Mouse (Mus musculus): ENCODE measurements around the gene Cnot8. TPM values are rescaled to one million over a fixed set of nuclear protein-coding genes. Genes with fewer than 3 reads are reported as not detected.
"Not testable (repeated sequence)": the region's sequence is repeated elsewhere in the genome, so short reads cannot be mapped to it uniquely, and the experiment has no call there.

Cnot8 gene
- polyA plus RNA-seq, 1 experiment from 2014 or later: 93.5 TPM

- Histone ChIP-seq H3K4me2 (replicated peaks; ENCODE audit: low read depth, low read length) (peak within 1 kb of the TSS; percentile 50), H3K4me1 (ENCODE audit: insufficient read depth, low read length) (peaks cover 15% of the 10 kb centered on the region), H3K9me3 (ENCODE audit: low read length) (no peaks in the 10 kb centered on the region), H3K4me3 (ENCODE audit: low read length) (peak within 1 kb of the TSS; percentile 25), H3K9ac (replicated peaks; ENCODE audit: low read length) (peak within 1 kb of the TSS; percentile 42; the same call in 1 of the 2 replicates), H3K27me3 (ENCODE audit: insufficient read depth, low read length) (no peaks in the 10 kb centered on the region), H3K27ac (ENCODE audit: low read length) (no peak within 1 kb of the TSS), H3K36me3 (ENCODE audit: insufficient read depth, low read length) (no peaks in the 10 kb centered on the region)
- 15% methylated on average over 12 of the region's 12 CpGs for WGBS
- ATAC-seq (ENCODE audit: low FRiP score, low TSS enrichment): peak; percentile 79
Measured at GRCm38 (mm10) chr11:58093021-58093528, 10.9 kb upstream of the Cnot8 start, which contains the start of gene Gm12248. Gene Gm12248 (minus strand): TSS chr11:58093134.

GRCm38 (mm10) chr11:58094766-58095165 is 9.2 kb upstream of the Cnot8 start:
- H3K9me3 ChIP-seq (ENCODE audit: low read length): no peaks in the 10 kb centered on the region
- peaks cover 15% of the 10 kb centered on the region for H3K4me1 ChIP-seq (ENCODE audit: insufficient read depth, low read length)
- 88% methylated on average over 4 of the region's 4 CpGs for WGBS
- no peak overlapping the region for H3K9ac ChIP-seq (replicated peaks; ENCODE audit: low read length)
- peaks cover 4% of the 10 kb centered on the region; the same call in 1 of the 2 replicates for H3K27me3 ChIP-seq (ENCODE audit: insufficient read depth, low read length)
- no peak for ATAC-seq (ENCODE audit: low FRiP score, low TSS enrichment)
- no peak overlapping the region for H3K4me3 ChIP-seq (ENCODE audit: low read length)
- no peak overlapping the region for H3K27ac ChIP-seq (ENCODE audit: low read length)
- no peak overlapping the region for H3K4me2 ChIP-seq (replicated peaks; ENCODE audit: low read depth, low read length)
- no peaks in the 10 kb centered on the region for H3K36me3 ChIP-seq (ENCODE audit: insufficient read depth, low read length)

DNA sequence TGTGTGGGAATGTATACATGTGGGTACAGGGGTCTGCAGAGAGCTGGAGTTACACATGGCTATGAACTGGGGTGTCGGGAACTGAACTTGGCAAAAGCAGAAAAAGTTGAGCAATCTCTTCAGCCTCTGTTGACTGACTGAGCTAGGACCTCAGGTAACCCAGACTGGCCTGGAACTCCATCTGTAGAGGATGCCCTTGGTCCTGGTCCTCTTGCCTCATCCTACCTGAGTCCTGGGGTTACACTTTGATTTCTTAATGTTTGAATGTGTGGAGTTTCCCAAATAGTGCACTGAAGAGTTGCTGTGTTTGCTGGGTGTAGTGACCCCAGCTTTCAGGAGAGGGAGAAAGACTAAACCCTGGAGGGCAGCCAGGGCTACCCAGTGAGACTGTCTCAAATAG is 8.4 kb upstream of the Cnot8 start:
- no peak for ATAC-seq (ENCODE audit: low FRiP score, low TSS enrichment)
- Histone ChIP-seq H3K27ac (ENCODE audit: low read length) (no peak overlapping the region), H3K9ac (replicated peaks; ENCODE audit: low read length) (no peak overlapping the region), H3K4me2 (replicated peaks; ENCODE audit: low read depth, low read length) (no peak overlapping the region), H3K36me3 (ENCODE audit: insufficient read depth, low read length) (no peaks in the 10 kb centered on the region), H3K4me1 (ENCODE audit: insufficient read depth, low read length) (peaks cover 15% of the 10 kb centered on the region), H3K4me3 (ENCODE audit: low read length) (no peak overlapping the region), H3K9me3 (ENCODE audit: low read length) (no peaks in the 10 kb centered on the region), H3K27me3 (ENCODE audit: insufficient read depth, low read length) (peaks cover 4% of the 10 kb centered on the region; the same call in 1 of the 2 replicates)
- WGBS: 89% methylated on average over 1 of the region's 1 CpGs

GRCm38 (mm10) chr11:58096160-58096559 is 7.8 kb upstream of the Cnot8 start:
- ATAC-seq (ENCODE audit: low FRiP score, low TSS enrichment): no peak
- Histone ChIP-seq H3K9ac (replicated peaks; ENCODE audit: low read length) (no peak overlapping the region), H3K36me3 (ENCODE audit: insufficient read depth, low read length) (no peaks in the 10 kb centered on the region), H3K4me2 (replicated peaks; ENCODE audit: low read depth, low read length) (no peak overlapping the region), H3K4me1 (ENCODE audit: insufficient read depth, low read length) (peaks cover 15% of the 10 kb centered on the region), H3K9me3 (ENCODE audit: low read length) (no peaks in the 10 kb centered on the region), H3K4me3 (ENCODE audit: low read length) (no peak overlapping the region), H3K27me3 (ENCODE audit: insufficient read depth, low read length) (peaks cover 4% of the 10 kb centered on the region; the same call in 1 of the 2 replicates), H3K27ac (ENCODE audit: low read length) (no peak overlapping the region)
- WGBS: 75% methylated on average over 5 of the region's 5 CpGs

GRCm38 (mm10) chr11:58096821-58097620 is 6.9 kb upstream of the Cnot8 start:
- Histone ChIP-seq H3K27me3 (ENCODE audit: insufficient read depth, low read length) (peaks cover 4% of the 10 kb centered on the region; the same call in 1 of the 2 replicates), H3K9ac (replicated peaks; ENCODE audit: low read length) (no peak overlapping the region)

GRCm38 (mm10) chr11:58097621-58098365 is 6.2 kb upstream of the Cnot8 start:
- 2% methylated on average over 30 of the region's 38 CpGs for WGBS

More at GRCm38 (mm10) chr11:58096821-58097620, 6.9 kb upstream of the Cnot8 start:
- Histone ChIP-seq H3K4me3 (ENCODE audit: low read length) (peak overlapping the region; percentile 46), H3K27ac (ENCODE audit: low read length) (no peak overlapping the region), H3K9me3 (ENCODE audit: low read length) (no peaks in the 10 kb centered on the region), H3K4me1 (ENCODE audit: insufficient read depth, low read length) (peaks cover 15% of the 10 kb centered on the region), H3K36me3 (ENCODE audit: insufficient read depth, low read length) (no peaks in the 10 kb centered on the region), H3K4me2 (replicated peaks; ENCODE audit: low read depth, low read length) (peak overlapping the region; percentile 79)
- 56% methylated on average over 20 of the region's 20 CpGs for WGBS
- 0 out of 2 replicates have a peak, but pooled peaks have one; percentile 33 for ATAC-seq (ENCODE audit: low FRiP score, low TSS enrichment)

DNA sequence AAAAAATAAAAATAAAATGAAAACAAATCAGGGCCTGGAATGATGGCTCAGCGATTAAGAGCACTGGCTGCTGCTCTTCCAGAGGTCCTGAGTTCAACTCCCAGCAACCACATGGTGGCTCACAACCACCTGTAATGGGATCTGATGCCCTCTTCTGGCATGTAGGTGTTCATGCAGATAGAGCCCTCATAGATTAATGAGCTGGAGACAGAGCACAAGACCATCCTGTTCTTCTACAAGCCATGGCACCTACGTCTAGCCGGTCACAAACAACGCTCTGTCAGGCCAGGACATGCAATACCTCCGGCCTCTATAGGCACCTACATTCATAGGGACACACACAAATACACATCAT is 5.6 kb upstream of the Cnot8 start:
- not testable (repeated sequence) for H3K9me3 ChIP-seq (ENCODE audit: low read length); H3K27ac ChIP-seq (ENCODE audit: low read length); H3K4me1 ChIP-seq (ENCODE audit: insufficient read depth, low read length); H3K36me3 ChIP-seq (ENCODE audit: insufficient read depth, low read length); ATAC-seq (ENCODE audit: low FRiP score, low TSS enrichment); H3K27me3 ChIP-seq (ENCODE audit: insufficient read depth, low read length); H3K9ac ChIP-seq (replicated peaks; ENCODE audit: low read length)
- Histone ChIP-seq H3K4me2 (replicated peaks; ENCODE audit: low read depth, low read length) (peak overlapping the region; percentile 79), H3K4me3 (ENCODE audit: low read length) (peak overlapping the region; percentile 46; the same call in 1 of the 2 replicates)
- 65% methylated on average over 5 of the region's 5 CpGs for WGBS

More at GRCm38 (mm10) chr11:58097621-58098365, 6.2 kb upstream of the Cnot8 start:
- Histone ChIP-seq H3K36me3 (ENCODE audit: insufficient read depth, low read length) (no peaks in the 10 kb centered on the region), H3K9me3 (ENCODE audit: low read length) (no peaks in the 10 kb centered on the region), H3K4me2 (replicated peaks; ENCODE audit: low read depth, low read length) (peak overlapping the region; percentile 79), H3K4me1 (ENCODE audit: insufficient read depth, low read length) (peaks cover 7% of the 10 kb centered on the region), H3K27me3 (ENCODE audit: insufficient read depth, low read length) (peaks cover 4% of the 10 kb centered on the region; the same call in 1 of the 2 replicates), H3K27ac (ENCODE audit: low read length) (no peak overlapping the region), H3K9ac (replicated peaks; ENCODE audit: low read length) (peak overlapping the region; percentile 61), H3K4me3 (ENCODE audit: low read length) (peak overlapping the region; percentile 46)
- ATAC-seq (ENCODE audit: low FRiP score, low TSS enrichment): peak; percentile 60

DNA sequence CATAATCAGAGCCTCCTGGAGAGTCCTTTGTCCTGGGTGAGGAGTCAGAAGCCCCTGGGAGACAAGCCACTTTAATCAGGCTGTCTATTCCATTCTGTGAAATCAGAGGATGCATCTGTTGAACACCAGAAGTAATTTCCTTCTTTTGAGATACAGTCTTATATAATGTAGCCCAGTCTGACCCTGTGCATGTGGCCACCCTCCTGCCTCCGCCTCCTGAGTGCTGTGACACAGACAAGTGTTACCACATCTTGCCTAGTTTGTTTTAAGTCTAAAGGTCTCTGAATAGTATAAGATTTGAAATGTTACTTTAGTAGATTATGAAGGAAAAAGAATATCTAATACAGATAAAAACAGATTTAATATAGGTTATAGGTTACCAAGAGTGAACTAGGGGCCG is 3.9 kb upstream of the Cnot8 start:
- H3K9me3 ChIP-seq (ENCODE audit: low read length): no peaks in the 10 kb centered on the region
- no peak overlapping the region for H3K9ac ChIP-seq (replicated peaks; ENCODE audit: low read length)
- no peak overlapping the region for H3K27ac ChIP-seq (ENCODE audit: low read length)
- H3K27me3 ChIP-seq (ENCODE audit: insufficient read depth, low read length): peaks cover 4% of the 10 kb centered on the region; the same call in 1 of the 2 replicates
- no peaks in the 10 kb centered on the region for H3K36me3 ChIP-seq (ENCODE audit: insufficient read depth, low read length)
- 90% methylated on average over 2 of the region's 2 CpGs for WGBS
- H3K4me1 ChIP-seq (ENCODE audit: insufficient read depth, low read length): peaks cover 13% of the 10 kb centered on the region
- H3K4me2 ChIP-seq (replicated peaks; ENCODE audit: low read depth, low read length): no peak overlapping the region
- no peak for ATAC-seq (ENCODE audit: low FRiP score, low TSS enrichment)
- H3K4me3 ChIP-seq (ENCODE audit: low read length): no peak overlapping the region

- H3K27me3 ChIP-seq (ENCODE audit: insufficient read depth, low read length): peaks cover 4% of the 10 kb centered on the region; the same call in 1 of the 2 replicates
- WGBS: 81% methylated on average over 4 of the region's 4 CpGs
Measured at GRCm38 (mm10) chr11:58101194-58101720, 2.7 kb upstream of the Cnot8 start.

More at GRCm38 (mm10) chr11:58101194-58101720, 2.7 kb upstream of the Cnot8 start:
- Histone ChIP-seq H3K9ac (replicated peaks; ENCODE audit: low read length) (no peak overlapping the region), H3K36me3 (ENCODE audit: insufficient read depth, low read length) (no peaks in the 10 kb centered on the region), H3K27ac (ENCODE audit: low read length) (no peak overlapping the region), H3K4me1 (ENCODE audit: insufficient read depth, low read length) (peaks cover 15% of the 10 kb centered on the region), H3K4me2 (replicated peaks; ENCODE audit: low read depth, low read length) (no peak overlapping the region), H3K9me3 (ENCODE audit: low read length) (no peaks in the 10 kb centered on the region), H3K4me3 (ENCODE audit: low read length) (no peak overlapping the region)
- ATAC-seq (ENCODE audit: low FRiP score, low TSS enrichment): no peak
